Mouse (Mus musculus) left cerebral cortex, adult 18-20 months (tissue): ENCODE measurements around the gene Vmn1r123. TPM values are rescaled to one million over a fixed set of nuclear protein-coding genes. Genes with fewer than 3 reads are reported as not detected.
"Not testable (repeated sequence)": the region's sequence is repeated elsewhere in the genome, so short reads cannot be mapped to it uniquely, and the experiment has no call there.

Experiments used
- DNase-seq, 2 experiments: peaks; one replicate each; pipeline ENCODE4 v3.0.0; 2021 to 2022; ENCODE audit warnings: low spot score in 2 of 2, mixed read lengths in 1 of 2
- long read RNA-seq, 2 experiments: library from polyadenylated mRNA; stranded (forward); transcript quantifications; one replicate each; pipeline ENCODE4 v2.0.0; 2021
- total RNA-seq, 2 experiments: library from RNA; stranded (reverse); gene quantifications; 2 replicates each; pipeline ENCODE4 v1.2.3; 2021

The Vmn1r123 gene
- not detected for total RNA-seq
- long read RNA-seq, experiment 1: 0 reads
- long read RNA-seq, experiment 2: 0 reads

DNA sequence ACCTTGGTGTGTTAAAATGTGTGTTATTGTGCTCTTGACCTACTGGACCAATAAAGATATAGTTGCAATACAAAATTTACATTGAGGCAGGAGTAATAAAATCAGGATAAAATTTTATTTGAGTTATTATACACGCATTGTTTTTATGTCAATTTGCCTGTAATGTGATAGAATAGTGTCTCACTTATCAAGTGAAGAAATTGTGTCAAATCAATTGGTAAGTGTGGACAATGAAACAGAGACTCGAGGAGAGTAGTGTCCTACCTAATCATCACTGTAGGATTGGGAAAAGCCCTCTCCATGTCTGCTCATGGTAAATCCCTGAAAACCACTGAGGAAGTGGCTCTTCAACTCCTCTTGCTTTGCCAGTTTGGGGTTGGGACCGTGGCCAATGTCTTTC lies at the start of gene Vmn1r123:
Vmn1r123 (plus strand) TSS at position 301 of the 400 bp plus-strand sequence.
- not testable (repeated sequence) for DNase-seq

DNA sequence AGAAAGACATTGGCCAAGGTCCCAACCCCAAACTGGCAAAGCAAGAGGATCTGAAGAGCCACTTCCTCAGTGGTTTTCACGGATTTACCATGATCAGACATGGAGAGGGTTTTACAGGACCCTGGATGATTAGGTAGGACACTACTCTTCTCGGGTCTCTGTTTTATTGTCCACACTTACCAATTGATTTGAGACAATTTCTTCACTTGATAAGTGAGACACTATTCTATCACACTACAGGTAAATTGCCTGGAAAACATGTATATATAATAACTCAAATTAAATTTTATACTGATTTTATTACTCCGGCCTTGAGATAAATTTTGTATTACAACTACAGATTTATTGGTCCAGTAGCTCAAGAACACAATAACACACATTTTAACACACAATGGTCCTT lies 28.0 kb upstream of the Vmn1r123 start, which contains the start of gene Vmn1r122:
Vmn1r122 (minus strand) TSS at position 101 of the 400 bp plus-strand sequence.
- not testable (repeated sequence) for DNase-seq

DNA sequence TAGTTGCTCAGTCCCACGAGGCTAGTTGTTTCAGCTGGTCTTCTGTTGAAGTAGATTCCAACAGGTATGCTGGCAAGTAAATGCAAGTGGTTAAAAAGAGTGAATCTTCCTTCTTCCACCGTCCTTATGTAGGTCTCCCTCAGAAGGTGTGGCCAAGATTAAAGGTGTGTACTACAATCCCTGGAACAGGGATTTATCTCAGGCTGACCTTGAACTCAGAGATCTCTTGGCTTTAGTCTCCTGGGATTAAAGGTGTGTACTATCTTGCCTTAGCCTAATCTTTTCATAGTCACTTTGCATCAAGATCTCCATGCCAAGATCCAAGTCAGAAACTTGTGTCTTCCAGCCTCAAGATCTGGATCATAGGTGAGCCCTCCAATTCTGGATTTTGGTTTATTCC lies 28.3 kb downstream of the Vmn1r123 start, which contains the start of gene Gm5157:
Gm5157 (minus strand) TSS at position 101 of the 400 bp plus-strand sequence.
- not testable (repeated sequence) for DNase-seq

Other genes with a start within 250 kb of the Vmn1r123 start
- not detected for gene Vmn1r118, start 249.8 kb upstream of the Vmn1r123 start, total RNA-seq
- not detected for gene Vmn1r119, start 149.7 kb upstream of the Vmn1r123 start, total RNA-seq
- not detected for gene Vmn1r120, start 108.4 kb upstream of the Vmn1r123 start, total RNA-seq
- not detected for gene Vmn1r121, start 63.7 kb upstream of the Vmn1r123 start, total RNA-seq
- not detected for gene Vmn1r122, start 28.1 kb upstream of the Vmn1r123 start, total RNA-seq
- gene Gm5157, start 28.2 kb downstream of the Vmn1r123 start, total RNA-seq: not detected
- not detected for gene Vmn1r124, start 98.4 kb downstream of the Vmn1r123 start, total RNA-seq
- not detected for gene Vmn1r125, start 110.0 kb downstream of the Vmn1r123 start, total RNA-seq
- gene Vmn1r126, start 139.3 kb downstream of the Vmn1r123 start, total RNA-seq: not detected
- gene Vmn1r127, start 157.7 kb downstream of the Vmn1r123 start, total RNA-seq: not detected
- gene Vmn1r128, start 187.2 kb downstream of the Vmn1r123 start, total RNA-seq: not detected
- gene Vmn1r129, start 199.1 kb downstream of the Vmn1r123 start, total RNA-seq: not detected